Mouse (Mus musculus) embryonic fibroblast, embryonic 13.5 days (primary cell): ENCODE measurements around the gene Vmn1r230. TPM values are rescaled to one million over a fixed set of nuclear protein-coding genes. Genes with fewer than 3 reads are reported as not detected.

Experiments
- H3K27ac ChIP-seq: 2 replicates; pipeline ENCODE4 v1.5.1; 2012; ENCODE audit warnings: low read length, control low read depth, inconsistent platforms; ENCODE audit not compliant: insufficient read depth
- H3K4me1 ChIP-seq: 2 replicates; pipeline ENCODE4 v1.6.1; 2011; ENCODE audit warnings: low read length; ENCODE audit not compliant: control insufficient read depth, insufficient read depth
- H3K4me3 ChIP-seq: 2 replicates; pipeline ENCODE4 v1.5.1; 2011; ENCODE audit warnings: mild to moderate bottlenecking, control low read depth, low read length; ENCODE audit not compliant: insufficient read depth
- CTCF ChIP-seq: IDR thresholded peaks from 2 replicates; pipeline ENCODE4 v1.5.1; 2011; ENCODE audit warnings: mild to moderate bottlenecking, control low read depth, low read length, moderate library complexity, borderline replicate concordance; ENCODE audit not compliant: insufficient read depth
- POLR2A ChIP-seq: IDR thresholded peaks from 2 replicates; pipeline ENCODE4 v1.6.1; 2011; ENCODE audit warnings: low read depth, mild to moderate bottlenecking, control low read depth, low read length, moderate library complexity
- polyA plus RNA-seq: library from polyadenylated mRNA; stranded (reverse); fragments of >200 nt; gene quantifications from 2 replicates; pipeline ENCODE4 v1.2.4, GENCODE M21; 2011; ENCODE audit warnings: low read depth; ENCODE audit not compliant: missing spikeins, insufficient read length

Gene Vmn1r230
- not detected in 2 replicates for polyA plus RNA-seq

DNA sequence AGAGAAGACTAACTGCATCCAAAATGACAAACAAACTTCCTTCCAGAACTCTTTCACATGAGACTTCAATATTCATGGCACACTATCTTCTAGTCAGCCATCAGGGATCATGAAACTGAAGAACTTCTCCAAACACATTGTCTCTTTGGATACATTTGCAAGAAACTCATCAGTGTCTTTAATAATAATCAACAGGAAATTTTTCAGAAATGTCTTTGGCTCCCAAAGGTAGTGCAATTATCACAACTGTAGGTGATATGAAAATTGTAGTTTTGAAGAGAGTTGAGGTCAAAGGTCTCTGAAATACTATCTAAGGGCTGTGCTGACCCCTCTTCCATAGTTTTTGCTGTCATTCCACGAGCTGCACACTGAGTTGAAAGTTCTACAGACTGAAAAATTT lies at the start of gene Vmn1r230:
Vmn1r230 (plus strand) TSS at position 301 of the 400 bp plus-strand sequence.
- Histone ChIP-seq H3K4me3 (no peak within 1 kb of the TSS), H3K4me1 (no peaks in the 10 kb centered on the region), H3K27ac (no peak within 1 kb of the TSS)
- TF ChIP-seq POLR2A: no peak
- TF ChIP-seq CTCF: no peak

- Histone ChIP-seq H3K4me3 (no peak within 1 kb of the TSS), H3K27ac (no peak within 1 kb of the TSS), H3K4me1 (no peaks in the 10 kb centered on the region)
- no peak for TF ChIP-seq CTCF
- no peak for TF ChIP-seq POLR2A
Observed at GRCm38 (mm10) chr17:20811255-20811654, 29.0 kb upstream of the Vmn1r230 start, which contains the start of gene Vmn1r229. Vmn1r229 (plus strand) TSS chr17:20811555.

Other genes with a start within 250 kb of the Vmn1r230 start
- not detected in 2 replicates for gene Vmn2r110, start 244.0 kb upstream of the Vmn1r230 start, polyA plus RNA-seq
- not detected in 2 replicates for gene Fpr-rs3, start 215.6 kb upstream of the Vmn1r230 start, polyA plus RNA-seq
- not detected in 2 replicates for gene Vmn1r226, start 157.6 kb upstream of the Vmn1r230 start, polyA plus RNA-seq
- not detected in 2 replicates for gene Vmn1r227, start 110.6 kb upstream of the Vmn1r230 start, polyA plus RNA-seq
- gene Vmn1r228, start 54.3 kb upstream of the Vmn1r230 start, polyA plus RNA-seq: not detected in 2 replicates
- not detected in 2 replicates for gene Vmn1r229, start 28.9 kb upstream of the Vmn1r230 start, polyA plus RNA-seq
- gene Vmn1r231, start 64.6 kb downstream of the Vmn1r230 start, polyA plus RNA-seq: not detected in 2 replicates
- gene Vmn1r232, start 79.3 kb downstream of the Vmn1r230 start, polyA plus RNA-seq: not detected in 2 replicates
- gene Ppp2r1a, start 104.9 kb downstream of the Vmn1r230 start, polyA plus RNA-seq: 199 and 204 TPM in 2 replicates
- not detected in 2 replicates for gene Vmn1r233, start 156.0 kb downstream of the Vmn1r230 start, polyA plus RNA-seq
- gene Zfp160, start 168.5 kb downstream of the Vmn1r230 start, polyA plus RNA-seq: 32.4 and 36.4 TPM in 2 replicates